Comparison of ENCODE assay signal across 15 mouse cellular contexts in genomic region chr11:6037198-6037597, GRCm38 (mm10). TPM values are rescaled to one million over a fixed set of nuclear protein-coding genes. Genes with fewer than 3 reads are reported as not detected.
DNase-seq lines count a peak whose midpoint lies in the region; ATAC-seq and TF ChIP-seq lines count a peak whose summit lies in the region.
"Had no signal": no experiment of that assay in that cellular context is flagged by ENCODE, and none has a peak within 500 bp of the region (broad histone marks: within the 10 kb centered on the region; RNA-seq: fewer than 3 reads in every experiment).

No protein-coding gene starts in this region.

- no peak overlapping the region for H3K27ac ChIP-seq in limb, embryonic 14.5 days (replicated peaks; ENCODE audit: low read depth, low read length)
- H3K27ac ChIP-seq in limb, embryonic 10.5 days, result no peak overlapping the region
- peak overlapping the region; percentile 95 for H3K27ac ChIP-seq in gastrocnemius, adult 2 months
- peak overlapping the region; percentile 76 for H3K27ac ChIP-seq in olfactory bulb, adult 2 months (ENCODE audit: insufficient read depth, low read depth, low read length)
- H3K27ac ChIP-seq: forebrain, embryonic 13.5 days; lung, embryonic 15.5 days; neural tube, embryonic 13.5 days had no signal

- intact Hi-C loops in gastrocnemius, adult 2 months (cut with DNase I), result loop anchor here (10.0 kb wide), 1 partner anchor 148 kb away; no protein-coding TSS in a partner anchor

- no peak for TF ChIP-seq CTCF in gastrocnemius, adult 2 months (IDR thresholded peaks at IDR 0.05)
- no peak for TF ChIP-seq CTCF in olfactory bulb, adult 2 months (IDR thresholded peaks at IDR 0.05; ENCODE audit: insufficient read depth, low read depth, low read length)

- 0 out of 2 replicates have a peak, but pooled peaks have one; percentile 33 for ATAC-seq in cerebellum, adult (ENCODE audit: insufficient number of reproducible peaks, low FRiP score, low TSS enrichment)
- ATAC-seq in limb, embryonic 14.5 days (ENCODE audit: low FRiP score, low read depth), result no peak
- ATAC-seq: activated CD4-positive, CD25-positive, alpha-beta regulatory T cell, adult 4 months; forebrain, embryonic 13.5 days; hindbrain, embryonic 16.5 days had no signal

- TF ChIP-seq POLR2A in limb, embryonic 14.5 days (IDR thresholded peaks at IDR 0.05; ENCODE audit: borderline replicate concordance, extremely low read depth, insufficient read depth, insufficient read length), result no peak
- no peak for TF ChIP-seq POLR2A in olfactory bulb, adult 2 months (IDR thresholded peaks at IDR 0.05; ENCODE audit: insufficient read depth, low read depth, low read length)

- no peaks in the 10 kb centered on the region for H3K4me1 ChIP-seq in limb, embryonic 14.5 days (ENCODE audit: control insufficient read depth, insufficient read depth, low read length)
- no peaks in the 10 kb centered on the region for H3K4me1 ChIP-seq in limb, embryonic 10.5 days
- H3K4me1 ChIP-seq in olfactory bulb, adult 2 months (ENCODE audit: control insufficient read depth, insufficient read depth, low read length), result peaks cover 54% of the 10 kb centered on the region
- H3K4me1 ChIP-seq: lung, embryonic 15.5 days had no signal

- no peak for DNase-seq in cerebellum, adult 8-10 months
- DNase-seq in limb, embryonic 14.5 days (ENCODE audit: low spot score), result peak; percentile 2
- no peak for DNase-seq in limb, embryonic 10.5 days (ENCODE audit: low spot score)
- peak; percentile 90 for DNase-seq in gastrocnemius, adult 2 months
- no peak for DNase-seq in thymus, postnatal 4 days
- no peak for DNase-seq in thymus, postnatal 14 days
- DNase-seq: kidney, adult 2 months had no signal

- H3K4me2 ChIP-seq in limb, embryonic 14.5 days (replicated peaks; ENCODE audit: low read depth, low read length, severe bottlenecking), result no peak overlapping the region
- H3K4me2 ChIP-seq: forebrain, embryonic 13.5 days; heart, embryonic 11.5 days; lung, embryonic 15.5 days; neural tube, embryonic 13.5 days had no signal

- H3K27me3 ChIP-seq in limb, embryonic 14.5 days (ENCODE audit: control insufficient read depth, insufficient read depth, low read length), result no peaks in the 10 kb centered on the region
- H3K27me3 ChIP-seq in limb, embryonic 10.5 days (ENCODE audit: low read depth, poor library complexity, severe bottlenecking), result no peaks in the 10 kb centered on the region
- H3K27me3 ChIP-seq: forebrain, embryonic 13.5 days; lung, embryonic 15.5 days; neural tube, embryonic 13.5 days had no signal

- no peaks in the 10 kb centered on the region for H3K9me3 ChIP-seq in limb, embryonic 14.5 days (ENCODE audit: control insufficient read depth, low read length)
- no peaks in the 10 kb centered on the region for H3K9me3 ChIP-seq in limb, embryonic 10.5 days (replicated peaks)
- H3K9me3 ChIP-seq: forebrain, embryonic 13.5 days; lung, embryonic 15.5 days; neural tube, embryonic 13.5 days had no signal

- WGBS in limb, embryonic 14.5 days, result 85% methylated on average over 7 of the region's 7 CpGs
- WGBS in limb, embryonic 10.5 days, result 90% methylated on average over 7 of the region's 7 CpGs
- 36% methylated on average over 7 of the region's 7 CpGs for WGBS in olfactory bulb, adult 2 months

- H3K9ac ChIP-seq in limb, embryonic 14.5 days (ENCODE audit: low read depth, low read length, severe bottlenecking), result no peak overlapping the region
- H3K9ac ChIP-seq: forebrain, embryonic 13.5 days; lung, embryonic 15.5 days; neural tube, embryonic 13.5 days had no signal

- H3K4me3 ChIP-seq in limb, embryonic 14.5 days (replicated peaks; ENCODE audit: low read length), result no peak overlapping the region
- H3K4me3 ChIP-seq in limb, embryonic 10.5 days, result no peak overlapping the region
- peak overlapping the region; percentile 41 for H3K4me3 ChIP-seq in gastrocnemius, adult 2 months
- no peak overlapping the region for H3K4me3 ChIP-seq in olfactory bulb, adult 2 months (ENCODE audit: insufficient read depth, low read depth, low read length)
- H3K4me3 ChIP-seq: forebrain, embryonic 13.5 days; lung, embryonic 15.5 days; neural tube, embryonic 13.5 days had no signal

- no peaks in the 10 kb centered on the region for H3K36me3 ChIP-seq in limb, embryonic 14.5 days (ENCODE audit: control insufficient read depth, insufficient read depth, low read length)
- H3K36me3 ChIP-seq in limb, embryonic 10.5 days, result no peaks in the 10 kb centered on the region
- H3K36me3 ChIP-seq: lung, embryonic 15.5 days; neural tube, embryonic 13.5 days had no signal

RNA-seq across cellular contexts. Expression of gene Camk2b, which starts 29.0 kb away (rescaled TPM):
- polyA plus RNA-seq in limb, embryonic 14.5 days (2012; rRNA removed), result 3.1 and 3.5 TPM in 2 replicates
- 1.5 TPM in 2 replicates for polyA plus RNA-seq in limb, embryonic 14.5 days (2014; fragmentation: Nextera tagmentation; extraction: Ambion mirVana)
- 0.35 and 0.68 TPM in 2 replicates for polyA plus RNA-seq in limb, embryonic 10.5 days (2016; fragmentation: Nextera tagmentation; extraction: Ambion mirVana)
- total RNA-seq in gastrocnemius, adult 2 months (2021), result 100 to 1,000 TPM; 108 to 128 TPM
- polyA plus RNA-seq in olfactory bulb, adult 2 months (2012; ENCODE audit: insufficient read depth, insufficient read length, low replicate concordance, missing spikeins), result 150 and 183 TPM in 2 replicates

Comparison
In these comparisons a context has a peak if more than half of its experiments do, and no peak if none do; other contexts are left out.
1. DNase-seq: peak in limb, embryonic 14.5 days (single experiment) and gastrocnemius, adult 2 months (single experiment); none in cerebellum, adult 8-10 months (single experiment), limb, embryonic 10.5 days (single experiment), thymus, postnatal 4 days (single experiment) and thymus, postnatal 14 days (single experiment).
2. H3K27ac ChIP-seq: peak in gastrocnemius, adult 2 months (single experiment) and olfactory bulb, adult 2 months (single experiment); none in limb, embryonic 14.5 days (single experiment) and limb, embryonic 10.5 days (single experiment).
3. RNA of gene Camk2b, which starts 29.0 kb away (polyA plus RNA-seq): 150 to 183 TPM in olfactory bulb, adult 2 months; 1.5 to 3.5 TPM in limb, embryonic 14.5 days and 0.35 to 0.68 TPM in limb, embryonic 10.5 days; every median in the first group is over 10 times any median in the second.